Mouse (Mus musculus): ENCODE results near the gene N4bp2. TPM values are rescaled to one million over a fixed set of nuclear protein-coding genes. Genes with fewer than 3 reads are reported as not detected.

Gene N4bp2
- polyA plus RNA-seq, 1 experiment, result 11.2 TPM

DNA sequence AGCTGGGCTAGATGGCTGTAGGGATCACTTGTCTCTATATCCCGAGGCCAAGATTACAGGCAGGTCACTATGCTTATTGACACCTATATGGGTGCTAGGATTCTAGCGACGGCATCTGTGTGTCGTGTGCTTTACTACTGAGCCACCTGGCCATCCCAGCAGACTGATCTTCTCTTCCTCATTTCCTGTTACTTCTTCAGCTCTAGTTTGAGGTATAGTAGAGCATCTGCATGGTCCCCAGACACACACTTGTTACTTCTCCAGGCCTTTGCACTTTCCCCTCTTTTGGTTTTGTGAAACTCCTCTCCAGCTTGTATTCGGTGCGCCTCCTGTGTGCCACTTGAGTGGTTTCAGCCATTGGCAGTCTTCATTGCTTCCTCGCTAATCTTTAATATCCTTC lies 111.9 kb downstream of the N4bp2 start:
- Histone ChIP-seq H3K4me1 (ENCODE audit: control insufficient read depth, insufficient read depth, low read length) (peaks cover 5% of the 10 kb centered on the region), H3K4me3 (replicated peaks; ENCODE audit: control insufficient read depth, low read depth, low read length) (no peak overlapping the region), H3K27ac (ENCODE audit: control insufficient read depth, insufficient read depth, low read depth, low read length, poor library complexity) (no peak overlapping the region)
- TF ChIP-seq POLR2A (IDR thresholded peaks at IDR 0.05; ENCODE audit: borderline replicate concordance, control insufficient read depth, low read depth, low read length) (no peak), CTCF (IDR thresholded peaks at IDR 0.05; ENCODE audit: control insufficient read depth, insufficient read depth, low read length) (no peak)
- 84% methylated on average over 7 of the region's 7 CpGs for WGBS

DNA sequence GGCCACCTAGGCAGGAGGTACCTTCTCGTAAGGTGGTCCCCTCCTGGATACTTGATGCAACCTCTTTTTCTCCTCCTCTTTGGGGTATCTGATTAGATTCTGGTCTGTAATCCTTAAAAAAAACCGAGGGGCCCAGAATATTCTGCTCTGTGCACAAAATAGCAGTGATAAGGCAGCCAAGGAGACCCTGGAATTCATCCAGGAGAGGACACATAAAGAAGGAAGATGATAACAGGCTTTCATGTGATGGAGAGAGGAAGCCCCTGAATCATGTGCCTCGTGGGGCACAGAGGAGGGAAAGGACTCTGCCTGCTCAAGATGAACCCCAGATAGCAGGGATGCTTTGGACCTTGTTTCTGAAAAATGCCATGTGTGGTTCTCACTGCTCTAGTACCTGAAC lies 115.0 kb downstream of the N4bp2 start:
- Histone ChIP-seq H3K4me3 (replicated peaks; ENCODE audit: control insufficient read depth, low read depth, low read length) (no peak overlapping the region), H3K4me1 (ENCODE audit: control insufficient read depth, insufficient read depth, low read length) (peaks cover 5% of the 10 kb centered on the region; the same call in 1 of the 2 replicates)
- WGBS, result 42% methylated on average over 3 of the region's 3 CpGs

More for the DNA sequence above, 115.0 kb downstream of the N4bp2 start:
- TF ChIP-seq CTCF (IDR thresholded peaks at IDR 0.05; ENCODE audit: control insufficient read depth, insufficient read depth, low read length) (no peak), POLR2A (IDR thresholded peaks at IDR 0.05; ENCODE audit: borderline replicate concordance, control insufficient read depth, low read depth, low read length) (no peak)
- H3K27ac ChIP-seq (ENCODE audit: control insufficient read depth, insufficient read depth, low read depth, low read length, poor library complexity), result no peak overlapping the region

Other genes with a start within 250 kb of the N4bp2 start
- gene Smim14, start 226.3 kb upstream of the N4bp2 start, polyA plus RNA-seq (2011; ENCODE audit: insufficient read depth, insufficient read length, low replicate concordance, missing spikeins), result 58.2 and 62.7 TPM in 2 replicates
- gene Ube2k, start 226.3 kb upstream of the N4bp2 start, polyA plus RNA-seq (2011; ENCODE audit: insufficient read depth, insufficient read length, low replicate concordance, missing spikeins), result 81.6 and 126 TPM in 2 replicates
- 61.1 and 72.3 TPM in 2 replicates for gene Pds5a, start 65.2 kb upstream of the N4bp2 start, polyA plus RNA-seq (2011; ENCODE audit: insufficient read depth, insufficient read length, low replicate concordance, missing spikeins)
- gene Rhoh, start 97.7 kb downstream of the N4bp2 start, polyA plus RNA-seq (2011; ENCODE audit: insufficient read depth, insufficient read length, low replicate concordance, missing spikeins), result 12.3 and 18.4 TPM in 2 replicates
- 2.8 TPM in 1 of 2 replicates, not detected in the other for gene Chrna9, start 171.4 kb downstream of the N4bp2 start, polyA plus RNA-seq (2011; ENCODE audit: insufficient read depth, insufficient read length, low replicate concordance, missing spikeins)
- gene 9130230L23Rik, start 240.8 kb downstream of the N4bp2 start, polyA plus RNA-seq (2011; ENCODE audit: insufficient read depth, insufficient read length, low replicate concordance, missing spikeins), result 1.8 TPM in 1 of 2 replicates, not detected in the other

Measured in bone marrow, adult 2 months (tissue).